Mouse (Mus musculus) heart, adult 2 months (tissue): ENCODE measurements around the gene Arhgef39. TPM values are rescaled to one million over a fixed set of nuclear protein-coding genes. Genes with fewer than 3 reads are reported as not detected.

ENCODE experiments used
- DNase-seq, 2 experiments: peaks; one replicate each; pipeline ENCODE4 v3.0.0; 2021
- H3K27ac ChIP-seq: fragments of 200-600 bp; 2 replicates; pipeline ENCODE4 v1.8.1; 2022
- H3K27me3 ChIP-seq: fragments of 200-500 bp; 2 replicates; pipeline ENCODE4 v1.6.1; 2012; ENCODE audit warnings: mild to moderate bottlenecking, low read length, inconsistent platforms, mixed read lengths; ENCODE audit not compliant: control insufficient read depth, insufficient read depth
- H3K36me3 ChIP-seq: fragments of 200-500 bp; 2 replicates; pipeline ENCODE4 v1.6.1; 2012; ENCODE audit warnings: low read length, inconsistent platforms; ENCODE audit not compliant: control insufficient read depth, insufficient read depth
- H3K4me1 ChIP-seq: fragments of 200-500 bp; 2 replicates; pipeline ENCODE4 v1.6.1; 2011; ENCODE audit warnings: low read length; ENCODE audit not compliant: control insufficient read depth, insufficient read depth
- H3K4me3 ChIP-seq: fragments of 200-600 bp; 2 replicates; pipeline ENCODE4 v1.8.1; 2022
- H3K79me2 ChIP-seq: fragments of 200-500 bp; replicated peaks from 2 replicates; pipeline ENCODE4 v1.6.1; 2012; ENCODE audit warnings: mild to moderate bottlenecking, inconsistent platforms, low read length, moderate library complexity, mixed read lengths; ENCODE audit not compliant: control insufficient read depth, insufficient read depth
- H3K9ac ChIP-seq: fragments of 200-500 bp; 2 replicates; pipeline ENCODE4 v1.6.1; 2012; ENCODE audit warnings: low read depth, mild to moderate bottlenecking, control low read depth, inconsistent platforms, low read length, mixed read lengths
- CTCF ChIP-seq: fragments of 200-600 bp; IDR thresholded peaks from 2 replicates; pipeline ENCODE4 v1.8.1; 2022; ENCODE audit warnings: antibody characterized with exemption, mild to moderate bottlenecking, moderate library complexity
- EP300 ChIP-seq: fragments of 200-500 bp; IDR thresholded peaks from 2 replicates; pipeline ENCODE4 v1.6.1; 2011; ENCODE audit warnings: low read depth, low read length, control low read depth; ENCODE audit not compliant: insufficient read depth
- POLR2A ChIP-seq: fragments of 200-500 bp; IDR thresholded peaks from 2 replicates; pipeline ENCODE4 v1.6.1; 2011; ENCODE audit warnings: mild to moderate bottlenecking, low read depth, low read length, control low read depth; ENCODE audit not compliant: insufficient read depth
- WGBS: fragments of 180-500 bp; shearing (Covaris S2); methylation state at CpG from one replicate; pipeline ENCODE4 v1.1.7; 2018; 5-methylcytosine and 5-hydroxymethylcytosine counted together
- intact Hi-C: fragments of 180-260 bp; cut with DNase I; formaldehyde crosslinking; loops from one replicate; pipeline ENCODE4 v1.15.1; 2025
- polyA plus RNA-seq: library from polyadenylated mRNA; depleted of rRNA; stranded (reverse); fragments of >200 nt; gene quantifications from 2 replicates; pipeline ENCODE4 v1.2.3, GENCODE M21; 2012
- total RNA-seq, 2 experiments: library from RNA; stranded (reverse); gene quantifications; 2 replicates each; pipeline ENCODE4 v1.2.3; 2021

Gene Arhgef39
- total and polyA plus RNA-seq, 3 experiments: 0.30 to 1.7 (median 0.31) TPM

- no peaks in the 10 kb centered on the region for H3K36me3 ChIP-seq
- 80% methylated on average over 9 of the region's 9 CpGs for WGBS
Measured at GRCm38 (mm10) chr4:43536031-43536430, 36.5 kb upstream of the Arhgef39 start.

DNA sequence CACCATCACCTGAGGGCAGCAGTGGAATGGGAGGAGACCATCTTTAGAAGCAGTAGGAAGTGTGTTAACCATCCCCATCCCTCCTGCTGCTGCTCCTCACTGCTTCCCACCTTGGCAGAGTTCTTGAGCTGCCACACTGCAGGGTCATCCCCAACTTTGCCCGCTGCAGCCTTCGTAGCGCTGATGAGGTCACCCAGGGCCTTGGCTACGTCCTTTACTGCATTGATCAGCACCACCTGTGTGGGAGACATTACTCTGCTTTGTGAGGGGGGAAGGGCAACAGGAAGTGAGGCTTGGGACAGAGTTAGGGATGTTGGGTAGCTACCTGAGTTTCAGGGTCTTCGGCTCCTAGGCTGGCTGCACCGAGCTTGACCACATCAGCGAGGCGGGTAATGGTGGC is 36.1 kb upstream of the Arhgef39 start:
- H3K36me3 ChIP-seq: no peaks in the 10 kb centered on the region
- no peak overlapping the region for H3K9ac ChIP-seq
- intact Hi-C loops: no loop called here
- no peak for TF ChIP-seq EP300
- DNase-seq: no peak
- no peaks in the 10 kb centered on the region for H3K4me1 ChIP-seq
- no peaks in the 10 kb centered on the region for H3K79me2 ChIP-seq
- H3K27ac ChIP-seq: no peak overlapping the region
- WGBS: 92% methylated on average over 8 of the region's 8 CpGs
- no peaks in the 10 kb centered on the region for H3K27me3 ChIP-seq
- H3K4me3 ChIP-seq: no peak overlapping the region

More at GRCm38 (mm10) chr4:43536031-43536430, 36.5 kb upstream of the Arhgef39 start:
- Histone ChIP-seq H3K27ac (no peak overlapping the region), H3K9ac (no peak overlapping the region), H3K27me3 (no peaks in the 10 kb centered on the region), H3K4me1 (no peaks in the 10 kb centered on the region), H3K79me2 (no peaks in the 10 kb centered on the region), H3K4me3 (no peak overlapping the region)
- intact Hi-C loops: no loop called here
- no peak for DNase-seq
- no peak for TF ChIP-seq CTCF
- no peak for TF ChIP-seq POLR2A
- TF ChIP-seq EP300: no peak

DNA sequence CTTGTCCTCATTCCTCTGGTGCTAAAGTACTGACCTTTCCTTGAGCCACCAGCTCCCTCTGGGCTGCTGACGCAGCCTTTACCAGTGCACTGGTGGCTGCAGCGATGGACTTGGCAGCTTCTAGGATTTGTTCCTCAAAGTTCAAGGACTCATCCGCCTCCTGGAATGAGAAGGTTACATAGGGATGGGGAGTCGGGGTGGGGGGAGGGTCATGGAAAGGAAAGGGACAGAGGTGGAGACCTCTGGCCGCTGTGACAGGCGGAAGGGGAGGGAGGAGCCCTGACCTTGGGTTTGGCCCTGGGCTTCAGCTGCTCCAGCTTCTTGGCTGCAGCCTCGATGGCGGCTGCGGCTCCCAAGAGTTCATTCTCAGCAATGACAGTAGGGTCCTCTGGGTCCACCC is 33.8 kb upstream of the Arhgef39 start:
- peaks cover 3% of the 10 kb centered on the region; the same call in 1 of the 2 replicates for H3K4me1 ChIP-seq
- H3K27ac ChIP-seq: no peak overlapping the region
- no peaks in the 10 kb centered on the region for H3K36me3 ChIP-seq
- WGBS: 61% methylated on average over 9 of the region's 9 CpGs
- intact Hi-C loops: loop anchor here (5.0 kb wide), 1 partner anchor 39 kb away; no protein-coding TSS in a partner anchor
- no peak overlapping the region for H3K4me3 ChIP-seq
- no peak for DNase-seq
- no peak overlapping the region for H3K9ac ChIP-seq
- no peaks in the 10 kb centered on the region for H3K79me2 ChIP-seq
- no peaks in the 10 kb centered on the region for H3K27me3 ChIP-seq
- no peak for TF ChIP-seq CTCF
- TF ChIP-seq EP300: no peak
- TF ChIP-seq POLR2A: no peak

DNA sequence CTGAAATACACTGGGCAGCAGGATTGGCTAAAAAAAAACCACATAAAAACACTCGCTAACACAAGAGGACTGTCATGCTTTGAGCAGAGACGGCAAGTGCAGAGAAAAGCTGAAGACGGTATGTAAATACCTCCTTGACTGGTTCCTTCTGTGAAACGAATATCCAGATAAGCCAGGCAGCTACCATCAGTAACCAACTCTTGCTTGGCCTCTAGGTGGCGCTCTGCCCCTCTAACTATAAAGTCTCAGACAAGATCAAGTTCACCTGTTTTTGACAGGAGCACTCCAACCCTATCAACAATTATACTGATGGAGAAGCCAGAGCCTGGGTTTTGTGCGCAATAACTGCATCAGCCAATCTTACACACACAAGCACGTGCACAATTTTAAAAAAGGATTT is 31.1 kb upstream of the Arhgef39 start:
- H3K4me1 ChIP-seq: peaks cover 3% of the 10 kb centered on the region; the same call in 1 of the 2 replicates
- TF ChIP-seq EP300 (0 out of 2 replicates have a peak, but pooled peaks have one; percentile 53), POLR2A (0 out of 2 replicates have a peak, but pooled peaks have one; percentile 12), CTCF (peak; percentile 92)
- H3K27me3 ChIP-seq: no peaks in the 10 kb centered on the region
- H3K79me2 ChIP-seq: no peaks in the 10 kb centered on the region
- WGBS: 20% methylated on average over 7 of the region's 7 CpGs
- H3K4me3 ChIP-seq: no peak overlapping the region
- H3K9ac ChIP-seq: no peak overlapping the region
- no peaks in the 10 kb centered on the region for H3K36me3 ChIP-seq
- H3K27ac ChIP-seq: no peak overlapping the region
- intact Hi-C loops: loop anchor here (5.0 kb wide), 1 partner anchor 42 kb away; no protein-coding TSS in a partner anchor
- peak; percentile 72 to 80 for DNase-seq

- 15% methylated on average over 8 of the region's 8 CpGs for WGBS
Measured at GRCm38 (mm10) chr4:43530081-43530501, 30.6 kb upstream of the Arhgef39 start.

GRCm38 (mm10) chr4:43528487-43528886 is 29.0 kb upstream of the Arhgef39 start:
- H3K79me2 ChIP-seq: no peaks in the 10 kb centered on the region
- TF ChIP-seq EP300 (no peak), CTCF (peak; percentile 48)
- H3K9ac ChIP-seq: no peak overlapping the region
- H3K4me1 ChIP-seq: peaks cover 3% of the 10 kb centered on the region; the same call in 1 of the 2 replicates
- peak in 1 of 2 experiments; percentile 16 for DNase-seq
- intact Hi-C loops: no loop called here
- no peaks in the 10 kb centered on the region for H3K36me3 ChIP-seq
- no peak overlapping the region for H3K4me3 ChIP-seq
- 87% methylated on average over 9 of the region's 9 CpGs for WGBS
- H3K27ac ChIP-seq: no peak overlapping the region
- no peaks in the 10 kb centered on the region for H3K27me3 ChIP-seq

More at GRCm38 (mm10) chr4:43530081-43530501, 30.6 kb upstream of the Arhgef39 start:
- Histone ChIP-seq H3K4me3 (no peak overlapping the region), H3K27me3 (no peaks in the 10 kb centered on the region), H3K79me2 (no peaks in the 10 kb centered on the region), H3K27ac (no peak overlapping the region), H3K36me3 (no peaks in the 10 kb centered on the region), H3K4me1 (peaks cover 3% of the 10 kb centered on the region; the same call in 1 of the 2 replicates), H3K9ac (no peak overlapping the region)
- intact Hi-C loops: loop anchor here (5.0 kb wide), 1 partner anchor 42 kb away; no protein-coding TSS in a partner anchor
- no peak for TF ChIP-seq POLR2A
- TF ChIP-seq EP300: no peak
- no peak for TF ChIP-seq CTCF
- DNase-seq: no peak
